Mouse (Mus musculus): ENCODE measurements around the gene Glod4. TPM values are rescaled to one million over a fixed set of nuclear protein-coding genes. Genes with fewer than 3 reads are reported as not detected.

Gene Glod4
- polyA plus RNA-seq, 1 experiment: not detected

GRCm38 (mm10) chr11:76125386-76125785 is 118.1 kb downstream of the Glod4 start:
- no peak for TF ChIP-seq POLR2A (IDR thresholded peaks at IDR 0.05; ENCODE audit: insufficient read depth, low read depth, low read length)
- TF ChIP-seq CTCF (IDR thresholded peaks at IDR 0.05; ENCODE audit: insufficient read depth, low read depth, low read length): no peak
- Histone ChIP-seq H3K4me1 (ENCODE audit: control insufficient read depth, insufficient read depth, low read length) (no peaks in the 10 kb centered on the region), H3K4me3 (ENCODE audit: insufficient read depth, low read depth, low read length) (no peak overlapping the region), H3K27ac (ENCODE audit: insufficient read depth, low read depth, low read length) (no peak overlapping the region)
- 87% methylated on average over 8 of the region's 8 CpGs for WGBS

- H3K4me1 ChIP-seq (ENCODE audit: control insufficient read depth, insufficient read depth, low read length): no peaks in the 10 kb centered on the region
- H3K4me3 ChIP-seq (ENCODE audit: insufficient read depth, low read depth, low read length): no peak overlapping the region
- whole genome bisulfite sequencing: 94% methylated on average over 1 of the region's 1 CpGs
- TF ChIP-seq CTCF (IDR thresholded peaks at IDR 0.05; ENCODE audit: insufficient read depth, low read depth, low read length) (no peak), POLR2A (IDR thresholded peaks at IDR 0.05; ENCODE audit: insufficient read depth, low read depth, low read length) (no peak)
- H3K27ac ChIP-seq (ENCODE audit: insufficient read depth, low read depth, low read length): no peak overlapping the region
Observed at GRCm38 (mm10) chr11:76123517-76123916, 120.0 kb downstream of the Glod4 start.

- no peak overlapping the region for H3K4me3 ChIP-seq (ENCODE audit: insufficient read depth, low read depth, low read length)
Observed at GRCm38 (mm10) chr11:76122571-76122970, 121.0 kb downstream of the Glod4 start.

GRCm38 (mm10) chr11:76121086-76121485 is 122.4 kb downstream of the Glod4 start:
- TF ChIP-seq CTCF (IDR thresholded peaks at IDR 0.05; ENCODE audit: insufficient read depth, low read depth, low read length): no peak
- H3K27ac ChIP-seq (ENCODE audit: insufficient read depth, low read depth, low read length): no peak overlapping the region
- WGBS: 87% methylated on average over 4 of the region's 4 CpGs

More at GRCm38 (mm10) chr11:76122571-76122970, 121.0 kb downstream of the Glod4 start:
- H3K27ac ChIP-seq (ENCODE audit: insufficient read depth, low read depth, low read length): no peak overlapping the region
- 76% methylated on average over 2 of the region's 2 CpGs for WGBS
- no peak for TF ChIP-seq POLR2A (IDR thresholded peaks at IDR 0.05; ENCODE audit: insufficient read depth, low read depth, low read length)
- TF ChIP-seq CTCF (IDR thresholded peaks at IDR 0.05; ENCODE audit: insufficient read depth, low read depth, low read length): no peak
- H3K4me1 ChIP-seq (ENCODE audit: control insufficient read depth, insufficient read depth, low read length): no peaks in the 10 kb centered on the region

GRCm38 (mm10) chr11:76120407-76120901 is 123.1 kb downstream of the Glod4 start:
- no peak for TF ChIP-seq CTCF (IDR thresholded peaks at IDR 0.05; ENCODE audit: insufficient read depth, low read depth, low read length)
- TF ChIP-seq POLR2A (IDR thresholded peaks at IDR 0.05; ENCODE audit: insufficient read depth, low read depth, low read length): no peak
- Histone ChIP-seq H3K27ac (ENCODE audit: insufficient read depth, low read depth, low read length) (no peak overlapping the region), H3K4me3 (ENCODE audit: insufficient read depth, low read depth, low read length) (no peak overlapping the region), H3K4me1 (ENCODE audit: control insufficient read depth, insufficient read depth, low read length) (no peaks in the 10 kb centered on the region)
- WGBS: 66% methylated on average over 10 of the region's 10 CpGs

More at GRCm38 (mm10) chr11:76121086-76121485, 122.4 kb downstream of the Glod4 start:
- Histone ChIP-seq H3K4me1 (ENCODE audit: control insufficient read depth, insufficient read depth, low read length) (no peaks in the 10 kb centered on the region), H3K4me3 (ENCODE audit: insufficient read depth, low read depth, low read length) (no peak overlapping the region)

- 98% methylated on average over 3 of the region's 3 CpGs for WGBS
- H3K27ac ChIP-seq (ENCODE audit: insufficient read depth, low read depth, low read length): no peak overlapping the region
- no peak overlapping the region for H3K4me3 ChIP-seq (ENCODE audit: insufficient read depth, low read depth, low read length)
- TF ChIP-seq POLR2A (IDR thresholded peaks at IDR 0.05; ENCODE audit: insufficient read depth, low read depth, low read length): no peak
- no peak for TF ChIP-seq CTCF (IDR thresholded peaks at IDR 0.05; ENCODE audit: insufficient read depth, low read depth, low read length)
- no peaks in the 10 kb centered on the region for H3K4me1 ChIP-seq (ENCODE audit: control insufficient read depth, insufficient read depth, low read length)
Observed at GRCm38 (mm10) chr11:76110416-76110815, 133.1 kb downstream of the Glod4 start.

GRCm38 (mm10) chr11:76106551-76107496 is 136.7 kb downstream of the Glod4 start:
- TF ChIP-seq POLR2A (IDR thresholded peaks at IDR 0.05; ENCODE audit: insufficient read depth, low read depth, low read length) (no peak), CTCF (IDR thresholded peaks at IDR 0.05; ENCODE audit: insufficient read depth, low read depth, low read length) (no peak)
- Histone ChIP-seq H3K27ac (ENCODE audit: insufficient read depth, low read depth, low read length) (no peak overlapping the region), H3K4me3 (ENCODE audit: insufficient read depth, low read depth, low read length) (no peak overlapping the region), H3K4me1 (ENCODE audit: control insufficient read depth, insufficient read depth, low read length) (no peaks in the 10 kb centered on the region)
- 89% methylated on average over 11 of the region's 11 CpGs for whole genome bisulfite sequencing

- no peak for TF ChIP-seq CTCF (IDR thresholded peaks at IDR 0.05; ENCODE audit: insufficient read depth, low read depth, low read length)
- TF ChIP-seq POLR2A (IDR thresholded peaks at IDR 0.05; ENCODE audit: insufficient read depth, low read depth, low read length): no peak
- Histone ChIP-seq H3K27ac (ENCODE audit: insufficient read depth, low read depth, low read length) (no peak overlapping the region), H3K4me3 (ENCODE audit: insufficient read depth, low read depth, low read length) (no peak overlapping the region)
Observed at GRCm38 (mm10) chr11:76101154-76101553, 142.4 kb downstream of the Glod4 start.

More at GRCm38 (mm10) chr11:76101154-76101553, 142.4 kb downstream of the Glod4 start:
- peaks cover 8% of the 10 kb centered on the region for H3K4me1 ChIP-seq (ENCODE audit: control insufficient read depth, insufficient read depth, low read length)

All from olfactory bulb, adult 2 months (tissue).